Mouse (Mus musculus) left cerebral cortex, postnatal 10 days (tissue): ENCODE measurements at regions not wholly inside any gene's neighbourhood (a gene's known extent, or its start where the extent isn't known, plus 50 kb on each side); places are given as distances from the start of the nearest gene placed in this dataset.

Source experiments
- DNase-seq, 2 experiments: peaks; one replicate each; pipeline ENCODE4 v3.0.0; 2021 to 2022; ENCODE audit warnings: low spot score in 2 of 2, mixed read lengths in 1 of 2; ENCODE audit errors: extremely low spot score in 1 of 2
- intact Hi-C: fragments of 180-260 bp; cut with DNase I; formaldehyde crosslinking; loops from one replicate; pipeline ENCODE4 v1.15.1; 2025

- DNase-seq, result no peak
- intact Hi-C loops, result no loop called here
These were observed 233.2 kb upstream of the Robo2 start for GRCm38 (mm10) chr16:74644750-74645366.

GRCm38 (mm10) chr16:74639805-74640204 lies 228.2 kb upstream of the Robo2 start:
- DNase-seq, result no peak
- intact Hi-C loops, result no loop called here

- intact Hi-C loops, result no loop called here
- no peak for DNase-seq
These were observed 226.0 kb upstream of the Robo2 start for GRCm38 (mm10) chr16:74637638-74638037.

- no peak for DNase-seq
- intact Hi-C loops, result no loop called here
These were observed 214.2 kb upstream of the Robo2 start for GRCm38 (mm10) chr16:74625783-74626182.

- intact Hi-C loops, result no loop called here
- no peak for DNase-seq
These were observed 200.4 kb upstream of the Robo2 start for GRCm38 (mm10) chr16:74612072-74612471.

- intact Hi-C loops, result no loop called here
These were observed 197.9 kb upstream of the Robo2 start for GRCm38 (mm10) chr16:74609564-74609963.

GRCm38 (mm10) chr16:74598361-74598760 lies 186.7 kb upstream of the Robo2 start:
- intact Hi-C loops, result no loop called here
- DNase-seq, result no peak

More at GRCm38 (mm10) chr16:74609564-74609963, 197.9 kb upstream of the Robo2 start:
- no peak for DNase-seq

DNA sequence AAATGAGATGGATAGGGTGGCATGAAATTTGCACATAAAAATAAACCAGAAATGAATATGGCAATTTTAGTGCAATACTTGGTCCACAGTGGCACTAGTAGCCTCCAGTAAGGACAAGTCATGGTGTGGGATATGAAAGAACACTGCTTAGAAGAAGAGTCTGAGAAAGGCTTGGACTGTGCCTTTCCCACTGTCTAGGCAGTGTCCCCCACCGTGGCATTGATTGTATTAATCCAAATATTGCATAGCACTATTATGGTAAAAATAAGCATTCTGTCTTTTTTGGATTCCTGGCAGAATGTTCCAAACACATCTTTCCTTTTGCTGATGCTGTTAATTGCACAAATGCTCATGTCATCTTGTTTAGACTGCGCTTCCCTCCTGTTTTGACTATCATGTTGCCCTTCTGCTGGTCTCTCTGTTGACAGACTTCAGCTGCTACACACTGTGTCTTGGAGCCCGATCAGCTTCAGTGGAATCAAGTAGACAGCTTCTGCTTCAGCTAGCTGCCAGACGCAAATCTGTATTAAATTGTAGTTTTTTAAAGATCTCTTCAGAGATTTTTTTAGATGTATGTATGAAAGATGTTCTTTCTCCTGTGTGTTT lies 186.2 kb upstream of the Robo2 start:
- DNase-seq, result peak in 1 of 2 experiments; percentile 31
- intact Hi-C loops, result no loop called here

DNA sequence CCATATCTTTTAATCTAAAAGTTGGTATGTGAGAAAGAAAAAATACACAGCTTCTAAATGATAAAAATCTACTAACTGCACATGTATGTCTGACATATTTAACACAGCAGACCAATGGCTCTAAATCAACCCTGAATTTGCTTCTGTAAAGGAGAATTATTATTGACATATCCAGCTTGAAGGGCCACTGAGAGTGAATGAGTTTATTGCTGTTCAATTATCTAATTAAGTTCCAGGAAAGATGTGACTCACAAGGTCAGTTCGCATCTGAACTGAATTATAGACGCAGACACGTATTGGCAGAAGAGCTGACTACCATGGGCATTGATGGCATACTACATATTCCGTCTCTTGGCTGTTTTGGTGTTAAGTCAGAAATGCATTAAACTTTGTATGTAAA lies 180.3 kb upstream of the Robo2 start:
- intact Hi-C loops, result no loop called here
- no peak for DNase-seq

GRCm38 (mm10) chr16:74582645-74583423 lies 171.2 kb upstream of the Robo2 start:
- DNase-seq, result peak in 1 of 2 experiments; percentile 10
- intact Hi-C loops, result no loop called here

GRCm38 (mm10) chr16:74548374-74548773 lies 136.7 kb upstream of the Robo2 start:
- intact Hi-C loops, result no loop called here
- DNase-seq, result no peak

DNA sequence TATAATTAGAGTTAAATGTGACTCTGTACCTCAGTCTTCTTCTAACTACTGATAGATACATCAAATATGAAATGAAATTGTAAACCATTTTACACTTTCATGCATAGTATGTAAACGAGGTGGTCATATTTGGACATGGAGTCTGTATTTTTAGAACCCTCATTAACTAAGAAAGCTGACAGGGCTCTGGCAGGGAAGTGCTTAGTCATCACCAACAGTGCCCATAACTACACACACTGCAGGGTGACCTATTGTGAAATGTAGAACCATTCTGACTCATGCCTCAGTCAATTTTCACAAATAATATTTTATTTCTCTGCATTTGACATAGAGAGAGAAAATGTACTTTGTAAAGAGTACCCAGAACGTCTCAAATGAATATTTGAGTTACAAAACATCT lies 118.9 kb upstream of the Robo2 start:
- intact Hi-C loops, result no loop called here

GRCm38 (mm10) chr16:74528245-74528644 lies 116.6 kb upstream of the Robo2 start:
- intact Hi-C loops, result no loop called here
- no peak for DNase-seq

More for the DNA sequence above, 118.9 kb upstream of the Robo2 start:
- DNase-seq, result no peak

DNA sequence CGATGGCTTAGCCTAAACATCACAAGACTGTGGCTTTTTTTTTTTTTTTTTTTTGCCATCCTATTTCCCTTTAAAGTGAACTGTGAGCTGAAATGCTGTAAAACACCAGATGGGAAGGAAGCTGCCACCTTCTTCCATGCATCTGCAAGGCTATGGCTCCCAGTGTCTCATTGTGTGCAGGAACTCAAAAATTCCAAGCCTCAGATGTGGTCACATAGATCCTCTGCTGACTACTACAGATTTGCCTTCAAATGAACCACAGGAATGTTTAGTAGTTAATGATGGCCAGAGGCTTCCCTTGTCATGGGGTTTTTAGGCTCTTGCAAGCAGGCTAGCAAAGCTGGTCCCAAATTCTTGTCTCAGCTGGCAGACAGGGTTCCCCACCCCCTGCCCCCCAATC lies 114.9 kb upstream of the Robo2 start:
- DNase-seq, result no peak
- intact Hi-C loops, result no loop called here

DNA sequence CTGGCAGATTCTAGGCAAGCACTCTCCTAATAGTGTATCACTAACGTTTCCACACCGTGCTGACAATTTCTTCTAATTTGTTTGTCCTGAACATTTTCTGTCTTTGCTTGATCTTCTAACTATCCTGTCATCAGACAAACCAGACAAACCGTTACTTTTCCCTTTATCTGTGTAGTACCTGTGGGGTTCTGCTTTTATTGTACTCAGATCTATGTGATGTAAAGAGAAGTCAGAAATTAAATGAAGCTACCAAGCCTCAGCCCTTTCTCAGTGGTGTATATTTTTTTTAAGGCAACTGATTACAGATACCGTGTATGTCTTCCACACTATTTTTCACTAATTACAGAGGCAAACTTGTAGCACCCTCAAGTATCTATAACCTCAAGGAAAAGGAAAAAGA lies 108.9 kb upstream of the Robo2 start:
- DNase-seq, result no peak
- intact Hi-C loops, result no loop called here

GRCm38 (mm10) chr16:74517888-74518287 lies 106.3 kb upstream of the Robo2 start:
- intact Hi-C loops, result no loop called here
- DNase-seq, result no peak

DNA sequence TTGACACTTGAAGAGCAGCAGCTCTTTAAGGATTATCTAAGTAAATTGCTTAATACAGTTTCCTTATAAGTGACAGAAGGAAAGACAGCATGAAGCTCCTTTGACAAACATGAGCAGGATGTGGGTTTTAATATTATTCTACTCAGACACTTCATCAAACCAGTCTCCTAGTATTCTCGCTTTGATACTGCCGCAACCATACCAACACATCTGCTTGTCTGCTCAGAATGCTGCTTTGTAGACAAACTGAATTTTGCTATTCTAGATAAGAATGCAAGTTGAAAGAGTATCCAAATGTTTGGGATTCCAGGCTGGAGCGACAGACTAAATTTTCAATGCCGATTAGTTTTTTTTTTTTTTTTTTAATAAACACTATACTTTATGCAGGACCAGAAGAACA lies 105.7 kb upstream of the Robo2 start:
- no peak for DNase-seq
- intact Hi-C loops, result no loop called here

GRCm38 (mm10) chr16:74514481-74514880 lies 102.9 kb upstream of the Robo2 start:
- no peak for DNase-seq
- intact Hi-C loops, result no loop called here

GRCm38 (mm10) chr16:74510383-74510782 lies 98.8 kb upstream of the Robo2 start:
- no peak for DNase-seq
- intact Hi-C loops, result no loop called here

DNA sequence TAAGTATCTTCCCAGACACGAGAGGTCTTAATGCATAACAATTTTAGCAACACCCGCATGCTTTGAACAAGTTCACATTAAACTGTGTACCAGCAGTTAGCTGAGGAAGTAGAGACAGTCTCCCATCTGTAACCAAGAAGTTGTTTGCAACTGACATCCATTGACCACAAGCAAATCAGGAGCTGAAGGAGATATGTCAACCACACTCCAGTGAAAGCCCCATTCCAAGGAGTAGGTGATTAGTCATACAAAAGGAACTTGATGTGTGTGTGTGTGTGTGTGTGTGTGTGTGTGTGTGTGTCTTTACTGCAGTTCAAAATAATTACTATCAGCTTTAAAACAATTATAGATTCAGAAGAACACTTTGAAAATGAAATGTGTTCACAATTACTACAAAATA lies 97.9 kb upstream of the Robo2 start:
- DNase-seq, result no peak
- intact Hi-C loops, result no loop called here
